Mouse (Mus musculus) hindbrain, embryonic 14.5 days (tissue): ENCODE data around the gene Sytl1. TPM values are rescaled to one million over a fixed set of nuclear protein-coding genes. Genes with fewer than 3 reads are reported as not detected.

Experiments used
- ATAC-seq: fragments of 200-750 bp; cut with Nextera tagmentation; 2 replicates; pipeline ENCODE4 v1.8.0; 2017; ENCODE audit warnings: moderate number of reproducible peaks, mild to moderate bottlenecking, moderate TSS enrichment, moderate library complexity; ENCODE audit not compliant: low FRiP score
- DNase-seq: peaks from one replicate; pipeline ENCODE4 v3.0.0-alpha.2; 2015; ENCODE audit warnings: low spot score
- H3K27ac ChIP-seq: fragments of 300-500 bp; sonication (generic); 2 replicates; pipeline ENCODE4 v1.5.1; 2014; ENCODE audit warnings: mild to moderate bottlenecking, moderate library complexity
- H3K27me3 ChIP-seq: fragments of 300-500 bp; sonication (generic); 2 replicates; pipeline ENCODE4 v1.6.1; 2014; ENCODE audit warnings: mild to moderate bottlenecking, low read length, mixed read lengths; ENCODE audit not compliant: control insufficient read depth, insufficient read depth
- H3K36me3 ChIP-seq: fragments of 300-500 bp; sonication (generic); replicated peaks from 2 replicates; pipeline ENCODE4 v1.6.1; 2014; ENCODE audit not compliant: control insufficient read depth, insufficient read depth
- H3K4me1 ChIP-seq: fragments of 300-500 bp; sonication (generic); replicated peaks from 2 replicates; pipeline ENCODE4 v1.6.1; 2014; ENCODE audit warnings: antibody characterized with exemption, low read length, mixed read lengths; ENCODE audit not compliant: control insufficient read depth, insufficient read depth
- H3K4me2 ChIP-seq: fragments of 300-500 bp; sonication (generic); replicated peaks from 2 replicates; pipeline ENCODE4 v1.6.1; 2014; ENCODE audit warnings: mild to moderate bottlenecking, moderate library complexity
- H3K4me3 ChIP-seq: fragments of 300-500 bp; sonication (generic); replicated peaks from 2 replicates; pipeline ENCODE4 v1.5.1; 2014; ENCODE audit warnings: mild to moderate bottlenecking, low read length
- H3K9ac ChIP-seq: fragments of 300-500 bp; sonication (generic); 2 replicates; pipeline ENCODE4 v1.6.1; 2014
- H3K9me3 ChIP-seq: fragments of 300-500 bp; sonication (generic); 2 replicates; pipeline ENCODE4 v1.6.1; 2016; ENCODE audit warnings: low read length; ENCODE audit not compliant: control insufficient read depth
- WGBS: fragments of 180-500 bp; shearing (Covaris S2); extraction: QIAGEN DNeasy Blood & Tissue Kit; methylation state at CpG from one replicate; pipeline ENCODE4 v1.1.7; 2014; 5-methylcytosine and 5-hydroxymethylcytosine counted together
- polyA plus RNA-seq: library from polyadenylated mRNA; unstranded; fragments of >200 nt; fragmentation: Nextera tagmentation; extraction: Ambion mirVana; gene quantifications from 2 replicates; pipeline ENCODE4 v1.2.1, GENCODE M21; 2014

Sytl1 gene
- polyA plus RNA-seq, 1 experiment from 2014 or later: 0.43 TPM

DNA sequence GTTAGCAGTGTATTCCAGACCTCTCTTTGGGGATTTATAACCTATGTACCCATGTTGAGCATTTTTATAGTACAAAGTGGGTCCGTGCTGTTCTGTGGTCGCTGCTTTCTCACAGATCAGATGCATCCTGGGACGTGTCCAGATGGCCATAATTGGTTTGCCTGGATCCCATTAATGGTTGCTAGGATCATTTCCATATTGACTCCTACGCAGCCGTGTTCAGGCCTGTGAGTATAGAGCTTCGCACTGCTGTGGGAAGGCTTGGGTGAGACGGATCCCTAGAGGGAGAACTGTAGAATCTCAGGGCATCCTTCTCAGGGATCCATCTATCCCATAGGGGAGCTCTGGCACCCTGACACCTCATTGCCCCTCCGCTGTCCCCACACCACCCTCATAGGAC, 33.3 kb downstream of the Sytl1 start:
- Histone ChIP-seq H3K4me2 (no peak overlapping the region), H3K36me3 (no peaks in the 10 kb centered on the region), H3K27me3 (no peaks in the 10 kb centered on the region), H3K27ac (no peak overlapping the region), H3K9me3 (no peaks in the 10 kb centered on the region), H3K9ac (no peak overlapping the region), H3K4me1 (no peaks in the 10 kb centered on the region), H3K4me3 (no peak overlapping the region)
- DNase-seq (no peak), ATAC-seq (no peak)
- 42% methylated on average over 8 of the region's 8 CpGs for WGBS

DNA sequence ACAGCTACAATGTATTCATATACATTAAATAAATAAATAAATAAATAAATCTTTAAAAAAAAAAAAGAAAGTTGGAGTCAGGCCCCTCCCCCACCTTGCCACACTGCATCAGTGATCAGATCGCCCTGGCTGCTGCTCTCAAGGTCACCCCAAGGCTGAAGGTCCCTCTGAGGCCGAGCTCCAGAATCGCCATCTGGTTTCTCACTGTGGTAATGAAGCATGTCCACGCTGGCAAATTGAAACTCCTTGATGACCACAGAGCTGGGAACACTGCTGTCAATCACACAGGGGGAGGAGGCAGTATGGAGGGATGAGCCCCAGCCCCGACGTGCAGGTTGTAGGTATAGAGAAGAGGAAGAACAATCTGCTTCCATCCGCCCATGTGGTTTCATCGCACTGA, 35.3 kb downstream of the Sytl1 start:
- H3K27me3 ChIP-seq: no peaks in the 10 kb centered on the region
- H3K4me3 ChIP-seq: no peak overlapping the region
- no peak overlapping the region for H3K9ac ChIP-seq
- DNase-seq: no peak
- H3K4me1 ChIP-seq: 0 out of 2 replicates have a peak, but pooled peaks cover 5% of the 10 kb centered on the region
- no peak overlapping the region for H3K4me2 ChIP-seq
- 37% methylated on average over 8 of the region's 8 CpGs for WGBS
- no peaks in the 10 kb centered on the region for H3K36me3 ChIP-seq
- no peak for ATAC-seq
- no peaks in the 10 kb centered on the region for H3K9me3 ChIP-seq
- H3K27ac ChIP-seq: no peak overlapping the region

DNA sequence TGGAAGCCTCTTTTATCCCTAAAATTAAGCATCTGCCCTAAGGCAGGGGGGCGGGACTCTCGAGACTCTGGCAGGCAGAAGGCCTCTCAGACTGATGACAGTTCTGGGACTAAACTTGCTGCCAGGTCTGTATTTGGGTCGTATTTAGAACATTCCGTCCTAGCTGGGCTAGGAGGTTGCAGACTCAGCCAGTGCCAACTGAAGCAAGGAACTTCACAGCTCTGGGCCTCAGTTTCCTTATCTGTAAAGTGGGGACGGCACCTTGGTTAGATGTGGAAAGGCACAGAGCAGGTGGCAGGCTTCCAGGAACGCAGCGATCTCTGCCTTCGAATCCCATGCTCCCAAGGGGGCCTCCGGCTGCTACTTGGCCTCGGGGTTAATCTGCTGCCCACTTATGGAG, 36.8 kb downstream of the Sytl1 start:
- Histone ChIP-seq H3K4me1 (0 out of 2 replicates have a peak, but pooled peaks cover 5% of the 10 kb centered on the region), H3K4me3 (no peak overlapping the region), H3K4me2 (no peak overlapping the region), H3K27me3 (peaks cover 10% of the 10 kb centered on the region), H3K36me3 (no peaks in the 10 kb centered on the region), H3K9ac (no peak overlapping the region), H3K27ac (no peak overlapping the region), H3K9me3 (no peaks in the 10 kb centered on the region)
- 67% methylated on average over 10 of the region's 10 CpGs for WGBS
- DNase-seq (no peak), ATAC-seq (no peak)

DNA sequence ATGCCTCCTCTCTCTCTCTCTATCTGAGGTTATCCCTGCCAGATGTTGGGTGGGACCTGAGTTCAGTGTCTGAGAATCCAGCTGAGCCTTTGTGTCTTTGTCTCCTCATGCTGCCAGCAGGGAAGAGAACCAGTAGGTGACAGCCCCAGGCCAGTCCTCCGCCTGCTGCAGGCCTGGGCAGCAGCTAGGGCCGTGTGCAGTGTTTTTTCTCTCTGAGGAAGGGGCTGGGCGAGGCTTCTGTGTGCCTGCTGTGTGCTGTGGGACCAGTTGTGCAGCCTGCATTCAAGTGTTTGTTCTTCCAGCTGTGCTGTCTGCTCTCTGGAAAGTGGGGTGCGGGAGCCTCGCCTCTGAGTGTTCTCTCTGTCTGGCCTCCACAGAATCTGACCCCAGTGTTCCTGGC, 39.0 kb downstream of the Sytl1 start:
- ATAC-seq (no peak), DNase-seq (no peak)
- H3K9me3 ChIP-seq: no peaks in the 10 kb centered on the region
- no peak overlapping the region; the same call in 1 of the 2 replicates for H3K27ac ChIP-seq
- H3K36me3 ChIP-seq: no peaks in the 10 kb centered on the region
- H3K4me1 ChIP-seq: 0 out of 2 replicates have a peak, but pooled peaks cover 5% of the 10 kb centered on the region
- H3K4me2 ChIP-seq: no peak overlapping the region
- no peak overlapping the region for H3K4me3 ChIP-seq
- 53% methylated on average over 5 of the region's 5 CpGs for WGBS
- H3K9ac ChIP-seq: no peak overlapping the region
- peaks cover 26% of the 10 kb centered on the region for H3K27me3 ChIP-seq

DNA sequence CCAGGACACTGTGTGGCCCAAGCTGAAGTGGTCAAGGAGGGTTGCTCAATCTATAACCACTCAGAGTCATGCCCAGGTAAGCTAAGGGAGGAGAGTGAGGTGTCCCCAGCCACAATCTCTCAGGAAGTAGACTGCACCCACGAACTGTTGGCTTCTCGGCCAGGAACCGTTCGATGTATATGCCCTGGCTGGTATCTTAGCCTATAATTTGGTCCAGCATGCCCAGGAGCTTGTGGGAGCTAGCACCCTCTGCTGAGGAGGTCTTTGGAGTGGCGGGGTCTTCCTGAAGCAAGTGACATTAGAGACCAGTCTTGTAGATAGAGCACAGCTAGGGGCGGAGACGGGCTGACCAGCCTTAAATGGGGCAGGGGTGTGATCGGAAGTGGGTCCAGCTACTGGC, 41.2 kb downstream of the Sytl1 start:
- Histone ChIP-seq H3K4me2 (no peak overlapping the region), H3K36me3 (no peaks in the 10 kb centered on the region), H3K4me3 (no peak overlapping the region), H3K9me3 (no peaks in the 10 kb centered on the region), H3K9ac (no peak overlapping the region), H3K27me3 (peaks cover 26% of the 10 kb centered on the region), H3K4me1 (0 out of 2 replicates have a peak, but pooled peaks cover 5% of the 10 kb centered on the region), H3K27ac (no peak overlapping the region)
- 85% methylated on average over 8 of the region's 8 CpGs for WGBS
- no peak for ATAC-seq
- DNase-seq: no peak

DNA sequence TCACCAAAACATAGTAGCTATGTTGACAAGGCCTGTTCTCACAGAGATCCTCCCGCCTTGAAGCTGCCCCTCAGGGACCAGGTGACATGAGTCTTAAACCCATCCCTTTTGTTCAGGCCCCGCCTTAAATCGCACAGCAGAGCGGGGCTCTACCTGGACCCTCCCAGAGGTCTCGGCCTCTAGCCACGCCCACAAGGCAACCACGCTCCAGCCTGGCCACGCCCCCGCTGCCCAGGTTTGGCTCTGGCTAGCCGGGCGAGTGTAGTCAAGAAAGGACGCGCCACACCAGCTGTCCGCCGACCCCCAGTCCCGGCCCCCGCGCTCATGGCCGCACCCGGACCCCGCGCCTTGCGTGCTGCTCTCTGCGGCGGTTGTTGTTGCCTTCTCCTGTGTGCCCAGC, 42.3 kb downstream of the Sytl1 start:
- peak overlapping the region; percentile 21 for H3K4me3 ChIP-seq
- peak overlapping the region; percentile 37 for H3K9ac ChIP-seq
- ATAC-seq (no peak), DNase-seq (no peak)
- H3K36me3 ChIP-seq: no peaks in the 10 kb centered on the region
- no peak overlapping the region for H3K27ac ChIP-seq
- 0 out of 2 replicates have a peak, but pooled peaks cover 5% of the 10 kb centered on the region for H3K4me1 ChIP-seq
- no peaks in the 10 kb centered on the region for H3K9me3 ChIP-seq
- peak overlapping the region; percentile 48 for H3K4me2 ChIP-seq
- H3K27me3 ChIP-seq: peaks cover 26% of the 10 kb centered on the region
- WGBS: 2% methylated on average over 25 of the region's 25 CpGs

DNA sequence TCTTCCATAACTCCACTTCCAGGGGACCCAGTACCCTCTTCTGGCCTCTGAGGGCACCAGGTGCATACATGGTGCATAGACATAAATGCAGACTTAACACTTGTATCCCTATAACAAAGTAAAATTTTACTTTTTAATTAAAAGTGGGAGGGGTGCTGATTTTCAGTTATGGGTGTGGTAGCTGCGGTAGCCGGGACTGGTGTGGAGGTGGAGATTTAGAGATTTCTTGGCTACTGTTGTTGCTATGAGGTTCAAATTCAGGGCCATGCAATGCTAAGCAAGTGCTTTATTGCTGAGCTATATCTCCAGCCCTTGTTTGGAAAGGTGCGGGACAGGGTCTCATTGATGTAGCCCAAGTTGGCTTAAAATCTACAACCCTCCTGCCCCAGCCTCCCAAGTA, 44.2 kb downstream of the Sytl1 start:
- H3K4me3 ChIP-seq: no peak overlapping the region
- H3K36me3 ChIP-seq: no peaks in the 10 kb centered on the region
- ATAC-seq (no peak), DNase-seq (no peak)
- H3K4me2 ChIP-seq: no peak overlapping the region
- 0 out of 2 replicates have a peak, but pooled peaks cover 2% of the 10 kb centered on the region for H3K4me1 ChIP-seq
- 94% methylated on average over 3 of the region's 3 CpGs for WGBS
- H3K9me3 ChIP-seq: no peaks in the 10 kb centered on the region
- H3K27me3 ChIP-seq: peaks cover 30% of the 10 kb centered on the region
- no peak overlapping the region for H3K27ac ChIP-seq
- no peak overlapping the region for H3K9ac ChIP-seq

DNA sequence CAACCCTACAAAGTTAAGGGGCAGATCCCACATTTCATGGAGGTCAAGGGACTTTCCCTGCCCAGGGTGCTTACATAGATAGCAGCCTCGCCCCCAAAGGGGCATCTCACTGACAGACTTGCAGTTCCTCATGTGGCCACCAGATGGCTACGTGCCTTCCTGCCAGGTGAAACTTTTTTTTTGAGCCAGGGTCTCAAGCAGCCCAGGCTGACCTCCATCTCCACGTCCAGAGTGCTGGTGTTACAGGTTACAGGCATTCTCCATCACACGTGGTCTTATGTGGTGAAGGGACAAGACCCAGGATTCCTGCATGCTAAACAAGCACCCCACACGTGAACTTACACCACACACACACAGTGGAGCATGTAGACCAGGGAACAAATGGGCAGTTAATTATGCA, 45.3 kb downstream of the Sytl1 start:
- Histone ChIP-seq H3K27ac (no peak overlapping the region), H3K9me3 (no peaks in the 10 kb centered on the region), H3K4me3 (no peak overlapping the region), H3K9ac (no peak overlapping the region), H3K4me1 (peaks cover 10% of the 10 kb centered on the region; the same call in 1 of the 2 replicates), H3K27me3 (peaks cover 37% of the 10 kb centered on the region), H3K36me3 (no peaks in the 10 kb centered on the region), H3K4me2 (no peak overlapping the region)
- under 1% methylated on average over 5 of the region's 5 CpGs for WGBS
- peak; percentile 82 for DNase-seq
- no peak for ATAC-seq

DNA sequence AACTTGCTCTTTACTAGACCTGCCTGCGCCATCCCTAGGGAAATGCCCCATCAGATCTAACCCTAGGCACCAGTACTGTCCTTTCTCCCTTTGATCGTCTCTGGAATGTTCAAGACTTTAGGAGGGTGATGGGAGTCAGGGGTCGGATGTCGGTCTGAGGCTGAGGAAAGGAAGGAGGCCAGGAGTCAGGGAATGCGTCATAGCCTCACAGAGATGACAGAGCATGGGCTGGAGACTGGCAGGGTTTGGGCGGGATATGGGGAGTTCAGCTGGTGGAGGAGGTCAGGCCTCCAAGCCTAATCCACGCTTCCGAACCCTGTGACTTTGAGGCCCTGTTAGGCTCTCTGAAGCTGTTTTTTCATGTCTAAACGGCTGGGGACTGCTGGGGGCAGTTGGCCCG, 49.3 kb downstream of the Sytl1 start:
- Histone ChIP-seq H3K9me3 (no peaks in the 10 kb centered on the region), H3K4me3 (peak overlapping the region; percentile 71; the same call in 1 of the 2 replicates), H3K27me3 (peaks cover 30% of the 10 kb centered on the region; the same call in 1 of the 2 replicates), H3K9ac (no peak overlapping the region), H3K36me3 (no peaks in the 10 kb centered on the region), H3K27ac (no peak overlapping the region), H3K4me2 (peak overlapping the region; percentile 99), H3K4me1 (peaks cover 11% of the 10 kb centered on the region; the same call in 1 of the 2 replicates)
- ATAC-seq: no peak
- no peak for DNase-seq
- WGBS: 12% methylated on average over 10 of the region's 10 CpGs

DNA sequence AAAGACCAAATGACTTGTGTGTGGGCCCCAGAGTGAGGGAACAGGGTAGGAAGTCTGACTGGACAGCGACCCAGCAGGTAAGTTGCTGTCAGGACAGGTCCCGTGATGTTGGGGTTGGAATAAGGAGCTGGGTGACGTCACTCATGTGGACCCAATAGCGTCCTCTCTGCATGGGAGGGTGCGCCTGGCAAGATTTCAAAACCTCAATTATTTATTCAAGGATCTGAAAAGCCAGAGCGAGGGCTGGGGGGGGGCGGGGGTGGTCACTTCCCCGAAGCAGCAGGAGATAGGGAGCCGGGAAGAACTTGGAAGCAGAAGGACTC, 49.7 kb downstream of the Sytl1 start:
- no peaks in the 10 kb centered on the region for H3K9me3 ChIP-seq
- no peaks in the 10 kb centered on the region for H3K36me3 ChIP-seq
- H3K4me2 ChIP-seq: peak overlapping the region; percentile 99
- H3K4me3 ChIP-seq: peak overlapping the region; percentile 71
- peak; percentile 59 for DNase-seq
- peaks cover 11% of the 10 kb centered on the region; the same call in 1 of the 2 replicates for H3K4me1 ChIP-seq
- peak overlapping the region; percentile 71; the same call in 1 of the 2 replicates for H3K9ac ChIP-seq
- H3K27me3 ChIP-seq: peaks cover 33% of the 10 kb centered on the region
- 2% methylated on average over 7 of the region's 9 CpGs for WGBS
- ATAC-seq: no peak; the same call in 1 of the 2 replicates
- H3K27ac ChIP-seq: no peak overlapping the region
